Mouse (Mus musculus) myocyte (in vitro differentiated cells): ENCODE results near the gene Hivep2. TPM values are rescaled to one million over a fixed set of nuclear protein-coding genes. Genes with fewer than 3 reads are reported as not detected.

Source experiments
- H3K27me3 ChIP-seq: one replicate; pipeline ENCODE4 v1.6.1; 2011; ENCODE audit not compliant: control insufficient read depth, insufficient read depth, insufficient read length
- H3K36me3 ChIP-seq: one replicate; pipeline ENCODE4 v1.6.1; 2011; ENCODE audit not compliant: control insufficient read depth, insufficient read depth
- H3K4me2 ChIP-seq: one replicate; pipeline ENCODE4 v1.6.1; 2011; ENCODE audit warnings: low read depth, control low read depth
- H3K4me3 ChIP-seq: one replicate; pipeline ENCODE4 v1.5.1; 2011; ENCODE audit warnings: mild to moderate bottlenecking, control low read depth, moderate library complexity
- H3K79me2 ChIP-seq: one replicate; pipeline ENCODE4 v1.6.1; 2011; ENCODE audit not compliant: control insufficient read depth, insufficient read depth
- H3ac ChIP-seq: one replicate; pipeline ENCODE4 v1.6.1; 2011; ENCODE audit not compliant: control insufficient read depth, insufficient read length
- CEBPB ChIP-seq: IDR thresholded peaks from 2 replicates; pipeline ENCODE4 v1.6.1; 2011; ENCODE audit warnings: mild to moderate bottlenecking, moderate library complexity; ENCODE audit not compliant: poor library complexity, insufficient read depth, severe bottlenecking
- E2F4 ChIP-seq: IDR thresholded peaks from one replicate; pipeline ENCODE4 v1.6.1; 2011; ENCODE audit warnings: mild to moderate bottlenecking, control low read depth, moderate library complexity; ENCODE audit not compliant: insufficient read depth
- MAX ChIP-seq: IDR thresholded peaks from one replicate; pipeline ENCODE4 v1.6.1; 2011; ENCODE audit warnings: low read depth, mild to moderate bottlenecking, control low read depth
- MYOD1 ChIP-seq, 3 experiments: IDR thresholded peaks; one replicate each; pipeline ENCODE4 v1.6.1; 2011; ENCODE audit warnings: control low read depth in 2 of 3, low read depth in 2 of 3, mild to moderate bottlenecking in 2 of 3, moderate library complexity in 1 of 3; ENCODE audit not compliant: insufficient read length in 2 of 3, control insufficient read depth in 1 of 3
- MYOG ChIP-seq, 3 experiments: IDR thresholded peaks; one replicate each; pipeline ENCODE4 v1.6.1; 2011; ENCODE audit warnings: control low read depth in 2 of 3, low read depth in 2 of 3, mild to moderate bottlenecking in 2 of 3; ENCODE audit not compliant: insufficient read length in 2 of 3, control insufficient read depth in 1 of 3, insufficient read depth in 1 of 3
- POLR2A ChIP-seq: IDR thresholded peaks from one replicate; pipeline ENCODE4 v1.6.1; 2011; ENCODE audit warnings: low read depth, mild to moderate bottlenecking, control low read depth, moderate library complexity; ENCODE audit not compliant: insufficient read length
- POLR2AphosphoS2 ChIP-seq: IDR thresholded peaks from one replicate; pipeline ENCODE4 v1.6.1; 2011; ENCODE audit warnings: low read depth, control low read depth; ENCODE audit not compliant: insufficient read length
- REST ChIP-seq: IDR thresholded peaks from one replicate; pipeline ENCODE4 v1.6.1; 2011; ENCODE audit warnings: mild to moderate bottlenecking, control low read depth, moderate library complexity; ENCODE audit not compliant: insufficient read depth, insufficient read length
- SRF ChIP-seq: IDR thresholded peaks from one replicate; pipeline ENCODE4 v1.6.1; 2011; ENCODE audit warnings: low read depth; ENCODE audit not compliant: control insufficient read depth, insufficient read length
- TCF12 ChIP-seq: IDR thresholded peaks from one replicate; pipeline ENCODE4 v1.6.1; 2011; ENCODE audit warnings: mild to moderate bottlenecking, control low read depth; ENCODE audit not compliant: poor library complexity, insufficient read depth, severe bottlenecking
- TCF3 ChIP-seq: IDR thresholded peaks from one replicate; pipeline ENCODE4 v1.6.1; 2011; ENCODE audit warnings: low read depth, control low read depth; ENCODE audit not compliant: insufficient read length
- USF1 ChIP-seq: IDR thresholded peaks from one replicate; pipeline ENCODE4 v1.6.1; 2011; ENCODE audit warnings: low read depth, mild to moderate bottlenecking, control low read depth, moderate library complexity
- polyA plus RNA-seq: library from polyadenylated mRNA; unstranded; fragments of >200 nt; fragmentation: generic; extraction: Trizol; gene quantifications from one replicate; pipeline ENCODE4 v1.2.1, GENCODE M21; 2012; ENCODE audit warnings: missing spikeins

Gene Hivep2
- polyA plus RNA-seq, 1 experiment = 9.6 TPM

- Histone ChIP-seq H3ac (no peak overlapping the region), H3K27me3 (no peaks in the 10 kb centered on the region), H3K4me2 (no peak overlapping the region), H3K79me2 (no peaks in the 10 kb centered on the region), H3K4me3 (no peak overlapping the region), H3K36me3 (no peaks in the 10 kb centered on the region)
- no peak for TF ChIP-seq MYOG (IDR thresholded peaks at IDR 0.05; ENCODE audit: control insufficient read depth in 1 of 3, insufficient read depth in 1 of 3, insufficient read length in 2 of 3, low read depth in 2 of 3)
- no peak for TF ChIP-seq TCF12
- TF ChIP-seq USF1 = no peak
- no peak for TF ChIP-seq SRF
- no peak for TF ChIP-seq CEBPB
- TF ChIP-seq TCF3 = no peak
- no peak for TF ChIP-seq POLR2AphosphoS2
- TF ChIP-seq REST = no peak
- no peak for TF ChIP-seq E2F4
- no peak for TF ChIP-seq POLR2A
- no peak for TF ChIP-seq MAX
- TF ChIP-seq MYOD1 (IDR thresholded peaks at IDR 0.05; ENCODE audit: control insufficient read depth in 1 of 3, insufficient read length in 2 of 3, low read depth in 2 of 3) = no peak
Measured at GRCm38 (mm10) chr10:13933320-13933719, 32.6 kb upstream of the Hivep2 start.

DNA sequence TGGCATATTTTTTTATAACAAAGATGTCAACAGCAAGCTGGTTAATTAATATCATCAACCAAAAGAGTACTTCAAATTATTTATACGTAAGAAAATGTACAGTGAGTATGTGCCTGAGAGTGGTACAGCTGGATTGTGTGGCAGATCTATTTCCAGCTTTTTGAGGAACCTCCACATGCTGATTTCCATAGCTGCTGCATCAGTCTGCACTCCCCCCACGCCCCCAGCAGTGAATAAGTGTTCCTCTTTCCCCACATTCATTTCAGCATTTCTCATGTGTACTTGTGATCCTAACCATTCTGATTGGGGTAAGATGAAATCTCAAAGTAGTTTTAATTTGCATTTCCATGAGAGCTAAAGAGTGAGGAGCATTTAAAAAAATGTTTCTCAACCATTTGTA lies 30.2 kb upstream of the Hivep2 start:
- Histone ChIP-seq H3K36me3 (no peaks in the 10 kb centered on the region), H3K4me2 (no peak overlapping the region), H3K4me3 (no peak overlapping the region), H3ac (no peak overlapping the region), H3K27me3 (no peaks in the 10 kb centered on the region), H3K79me2 (no peaks in the 10 kb centered on the region)
- TF ChIP-seq SRF (no peak), MYOG (IDR thresholded peaks at IDR 0.05; ENCODE audit: control insufficient read depth in 1 of 3, insufficient read depth in 1 of 3, insufficient read length in 2 of 3, low read depth in 2 of 3) (no peak), TCF3 (no peak), REST (no peak), E2F4 (no peak), POLR2A (no peak), MAX (no peak), MYOD1 (IDR thresholded peaks at IDR 0.05; ENCODE audit: control insufficient read depth in 1 of 3, insufficient read length in 2 of 3, low read depth in 2 of 3) (no peak), POLR2AphosphoS2 (no peak), USF1 (no peak), CEBPB (no peak)

GRCm38 (mm10) chr10:13941406-13941805 lies 24.5 kb upstream of the Hivep2 start:
- TF ChIP-seq MYOG (IDR thresholded peaks at IDR 0.05; ENCODE audit: control insufficient read depth in 1 of 3, insufficient read depth in 1 of 3, insufficient read length in 2 of 3, low read depth in 2 of 3) = no peak

DNA sequence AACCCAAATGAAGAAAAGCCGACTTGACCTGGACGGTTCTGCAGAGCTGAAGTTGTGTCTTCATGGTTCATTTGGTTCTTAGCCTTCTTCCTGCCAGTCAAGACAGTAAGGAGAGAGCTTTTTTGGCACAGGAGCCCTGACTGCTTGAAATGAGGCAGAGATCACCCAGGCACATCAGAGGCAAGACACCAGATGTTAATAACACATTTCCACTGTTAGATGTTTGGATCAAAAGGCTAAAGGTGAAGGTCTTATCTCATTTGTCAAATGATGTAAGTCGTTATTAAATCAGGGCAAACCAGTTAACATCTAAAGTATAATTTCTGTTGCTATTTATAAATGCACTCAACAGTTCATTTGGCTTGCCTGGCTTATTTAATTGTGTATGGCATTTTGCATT lies 22.2 kb upstream of the Hivep2 start:
- Histone ChIP-seq H3K36me3 (no peaks in the 10 kb centered on the region), H3K27me3 (no peaks in the 10 kb centered on the region), H3ac (no peak overlapping the region), H3K79me2 (no peaks in the 10 kb centered on the region), H3K4me3 (no peak overlapping the region), H3K4me2 (no peak overlapping the region)
- TF ChIP-seq POLR2AphosphoS2 = no peak
- no peak for TF ChIP-seq CEBPB
- no peak for TF ChIP-seq TCF3
- no peak for TF ChIP-seq REST
- TF ChIP-seq MYOD1 (IDR thresholded peaks at IDR 0.05; ENCODE audit: control insufficient read depth in 1 of 3, insufficient read length in 2 of 3, low read depth in 2 of 3) = no peak
- no peak for TF ChIP-seq E2F4
- TF ChIP-seq TCF12 = no peak
- no peak for TF ChIP-seq MAX
- no peak for TF ChIP-seq SRF
- no peak for TF ChIP-seq USF1
- TF ChIP-seq MYOG (IDR thresholded peaks at IDR 0.05; ENCODE audit: control insufficient read depth in 1 of 3, insufficient read depth in 1 of 3, insufficient read length in 2 of 3, low read depth in 2 of 3) = no peak
- no peak for TF ChIP-seq POLR2A

More at GRCm38 (mm10) chr10:13941406-13941805, 24.5 kb upstream of the Hivep2 start:
- Histone ChIP-seq H3K4me3 (no peak overlapping the region), H3K36me3 (no peaks in the 10 kb centered on the region), H3K27me3 (no peaks in the 10 kb centered on the region), H3K4me2 (no peak overlapping the region), H3K79me2 (no peaks in the 10 kb centered on the region), H3ac (no peak overlapping the region)

- TF ChIP-seq CEBPB (no peak), MYOD1 (IDR thresholded peaks at IDR 0.05; ENCODE audit: control insufficient read depth in 1 of 3, insufficient read length in 2 of 3, low read depth in 2 of 3) (no peak), MAX (no peak), E2F4 (no peak), MYOG (IDR thresholded peaks at IDR 0.05; ENCODE audit: control insufficient read depth in 1 of 3, insufficient read depth in 1 of 3, insufficient read length in 2 of 3, low read depth in 2 of 3) (no peak), SRF (no peak), TCF12 (no peak)
- Histone ChIP-seq H3K4me2 (no peak overlapping the region), H3K27me3 (no peaks in the 10 kb centered on the region), H3K79me2 (no peaks in the 10 kb centered on the region), H3ac (no peak overlapping the region), H3K36me3 (no peaks in the 10 kb centered on the region), H3K4me3 (no peak overlapping the region)
Measured at GRCm38 (mm10) chr10:13946498-13946897, 19.4 kb upstream of the Hivep2 start.
